Mouse (Mus musculus) liver, embryonic 16.5 days (tissue): ENCODE measurements around the gene Cecr2. TPM values are rescaled to one million over a fixed set of nuclear protein-coding genes. Genes with fewer than 3 reads are reported as not detected.

Experiments
- ATAC-seq: fragments of 200-750 bp; cut with Nextera tagmentation; 2 replicates; pipeline ENCODE4 v1.8.0; 2017; ENCODE audit warnings: low read depth, mild to moderate bottlenecking, moderate number of reproducible peaks, moderate library complexity
- H3K27ac ChIP-seq: fragments of 300-500 bp; sonication (generic); 2 replicates; pipeline ENCODE4 v1.5.1; 2014; ENCODE audit warnings: mild to moderate bottlenecking, low read length
- H3K27me3 ChIP-seq: fragments of 300-500 bp; sonication (generic); 2 replicates; pipeline ENCODE4 v1.6.1; 2014; ENCODE audit warnings: low read depth, low read length, mixed read lengths; ENCODE audit not compliant: control insufficient read depth, insufficient read depth
- H3K36me3 ChIP-seq: fragments of 300-500 bp; sonication (generic); 2 replicates; pipeline ENCODE4 v1.6.1; 2014; ENCODE audit warnings: mild to moderate bottlenecking; ENCODE audit not compliant: control insufficient read depth, insufficient read depth
- H3K4me1 ChIP-seq: fragments of 300-500 bp; sonication (generic); 2 replicates; pipeline ENCODE4 v1.6.1; 2014; ENCODE audit warnings: low read depth, low read length, mixed read lengths; ENCODE audit not compliant: control insufficient read depth
- H3K4me2 ChIP-seq: fragments of 300-500 bp; sonication (generic); 2 replicates; pipeline ENCODE4 v1.6.1; 2014; ENCODE audit warnings: low read depth, low read length, mixed read lengths
- H3K4me3 ChIP-seq: fragments of 300-500 bp; sonication (generic); 2 replicates; pipeline ENCODE4 v1.5.1; 2014; ENCODE audit warnings: low read depth, mild to moderate bottlenecking, low read length
- H3K9ac ChIP-seq: fragments of 300-500 bp; sonication (generic); 2 replicates; pipeline ENCODE4 v1.6.1; 2014; ENCODE audit warnings: low read depth, low read length
- H3K9me3 ChIP-seq: fragments of 300-500 bp; sonication (generic); replicated peaks from 2 replicates; pipeline ENCODE4 v1.6.1; 2016; ENCODE audit warnings: low read length; ENCODE audit not compliant: control insufficient read depth
- WGBS: fragments of 180-500 bp; shearing (Covaris S2); extraction: QIAGEN DNeasy Blood & Tissue Kit; methylation state at CpG from one replicate; pipeline ENCODE4 v1.1.7; 2014; ENCODE audit not compliant: insufficient replicate concordance; 5-methylcytosine and 5-hydroxymethylcytosine counted together
- polyA plus RNA-seq: library from polyadenylated mRNA; unstranded; fragments of >200 nt; fragmentation: Nextera tagmentation; extraction: Ambion mirVana; gene quantifications from 2 replicates; pipeline ENCODE4 v1.2.1, GENCODE M21; 2015

The Cecr2 gene
- polyA plus RNA-seq, 1 experiment from 2014 or later: 4.9 TPM

DNA sequence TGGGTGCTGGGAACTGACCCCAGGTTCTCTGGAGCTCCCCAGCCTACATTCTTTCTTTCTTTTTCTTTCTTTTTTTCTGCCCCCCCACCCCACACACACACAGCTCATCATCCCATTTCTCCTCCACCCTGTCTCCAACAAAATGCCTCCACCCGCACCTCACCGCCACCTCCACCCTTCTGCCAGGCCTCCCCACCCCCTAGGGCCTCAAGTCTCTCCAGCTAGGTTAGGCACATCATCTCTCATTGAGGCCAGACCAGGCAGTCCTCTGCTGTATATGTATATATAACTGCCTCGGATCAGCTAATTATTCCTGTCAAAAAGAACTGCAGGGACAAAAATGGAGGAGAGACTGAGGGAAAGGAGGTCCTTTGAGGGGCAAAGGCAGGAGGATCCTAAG is 69.8 kb downstream of the Cecr2 start:
- Histone ChIP-seq H3K4me1 (no peaks in the 10 kb centered on the region; the same call in 1 of the 2 replicates), H3K27me3 (no peaks in the 10 kb centered on the region), H3K4me2 (no peak overlapping the region), H3K4me3 (no peak overlapping the region), H3K9me3 (no peaks in the 10 kb centered on the region), H3K36me3 (peaks cover 10% of the 10 kb centered on the region), H3K27ac (no peak overlapping the region), H3K9ac (no peak overlapping the region)
- 88% methylated on average over 3 of the region's 3 CpGs for WGBS
- no peak for ATAC-seq

DNA sequence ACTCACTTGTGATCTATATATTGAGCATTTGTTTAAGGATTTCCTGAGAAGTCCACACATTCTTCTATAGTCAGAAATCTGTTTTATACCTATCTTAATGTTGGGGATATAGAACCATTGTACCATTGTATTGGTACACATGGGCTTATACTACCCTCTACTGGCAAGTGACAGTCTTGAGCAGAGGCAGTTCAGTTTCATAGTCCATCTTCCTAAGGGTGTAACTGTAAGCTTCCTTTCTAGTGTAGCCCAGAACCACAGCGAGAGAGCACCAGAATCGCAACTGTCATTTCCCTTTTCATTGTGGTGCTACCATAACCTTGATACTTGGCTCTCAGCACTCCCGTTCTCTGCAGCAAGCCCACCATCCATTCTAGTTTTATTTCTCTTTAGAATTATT is 70.4 kb downstream of the Cecr2 start:
- no peak overlapping the region for H3K4me3 ChIP-seq
- no peak overlapping the region for H3K27ac ChIP-seq
- peaks cover 10% of the 10 kb centered on the region for H3K36me3 ChIP-seq
- H3K9ac ChIP-seq: no peak overlapping the region
- ATAC-seq: peak; percentile 51; the same call in 1 of the 2 replicates
- H3K9me3 ChIP-seq: no peaks in the 10 kb centered on the region
- H3K4me1 ChIP-seq: no peaks in the 10 kb centered on the region; the same call in 1 of the 2 replicates
- no peak overlapping the region for H3K4me2 ChIP-seq
- 27% methylated on average over 3 of the region's 3 CpGs for WGBS
- H3K27me3 ChIP-seq: no peaks in the 10 kb centered on the region

DNA sequence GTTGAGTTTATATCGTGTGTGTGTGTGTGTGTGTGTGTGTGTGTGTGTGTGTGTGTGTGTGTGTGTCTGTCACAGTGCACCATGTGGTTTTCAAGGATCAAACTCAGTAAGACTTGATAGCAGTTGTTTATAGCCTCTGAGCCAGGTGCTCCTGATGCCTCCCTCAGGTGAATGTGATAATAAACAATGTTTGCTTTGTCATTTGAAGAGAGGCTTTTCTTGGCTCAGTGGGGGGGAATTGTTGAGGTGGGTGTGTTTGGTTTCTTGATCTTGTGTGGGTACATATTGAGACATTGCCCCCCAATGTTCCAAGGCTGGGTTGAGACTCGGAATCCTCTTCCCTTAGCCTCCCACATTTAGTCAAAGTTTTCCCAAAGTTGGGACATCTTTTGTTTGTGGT is 77.0 kb downstream of the Cecr2 start:
- no peak overlapping the region for H3K4me2 ChIP-seq
- 78% methylated on average over 2 of the region's 2 CpGs for WGBS
- peaks cover 4% of the 10 kb centered on the region for H3K36me3 ChIP-seq
- no peaks in the 10 kb centered on the region for H3K9me3 ChIP-seq
- no peaks in the 10 kb centered on the region for H3K4me1 ChIP-seq
- H3K9ac ChIP-seq: no peak overlapping the region
- H3K27me3 ChIP-seq: no peaks in the 10 kb centered on the region
- H3K27ac ChIP-seq: no peak overlapping the region
- H3K4me3 ChIP-seq: no peak overlapping the region
- no peak for ATAC-seq

DNA sequence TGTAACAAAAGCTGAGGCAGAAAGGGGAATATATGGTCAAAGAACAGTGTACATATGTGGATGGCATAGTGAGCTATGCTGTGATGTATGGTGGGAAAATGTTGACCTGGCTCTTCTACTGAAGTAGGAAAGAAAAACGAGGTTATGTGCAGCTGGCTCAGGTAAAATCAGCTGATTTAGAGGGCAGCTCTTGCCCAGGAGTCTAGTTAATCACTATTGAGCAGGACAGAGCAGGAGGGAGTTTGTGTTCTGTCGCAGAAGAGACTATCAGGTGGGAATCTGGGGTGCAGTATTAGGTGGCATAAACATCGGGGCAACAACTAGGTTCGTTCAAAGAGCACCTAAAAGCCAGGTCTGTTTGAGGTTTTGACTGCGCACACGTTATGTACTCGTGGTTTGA is 78.1 kb downstream of the Cecr2 start:
- no peak overlapping the region for H3K4me2 ChIP-seq
- H3K4me3 ChIP-seq: no peak overlapping the region
- ATAC-seq: no peak
- WGBS: 78% methylated on average over 7 of the region's 7 CpGs
- peaks cover 3% of the 10 kb centered on the region for H3K36me3 ChIP-seq
- no peaks in the 10 kb centered on the region for H3K27me3 ChIP-seq
- no peaks in the 10 kb centered on the region for H3K9me3 ChIP-seq
- no peak overlapping the region for H3K9ac ChIP-seq
- no peak overlapping the region for H3K27ac ChIP-seq
- no peaks in the 10 kb centered on the region for H3K4me1 ChIP-seq

DNA sequence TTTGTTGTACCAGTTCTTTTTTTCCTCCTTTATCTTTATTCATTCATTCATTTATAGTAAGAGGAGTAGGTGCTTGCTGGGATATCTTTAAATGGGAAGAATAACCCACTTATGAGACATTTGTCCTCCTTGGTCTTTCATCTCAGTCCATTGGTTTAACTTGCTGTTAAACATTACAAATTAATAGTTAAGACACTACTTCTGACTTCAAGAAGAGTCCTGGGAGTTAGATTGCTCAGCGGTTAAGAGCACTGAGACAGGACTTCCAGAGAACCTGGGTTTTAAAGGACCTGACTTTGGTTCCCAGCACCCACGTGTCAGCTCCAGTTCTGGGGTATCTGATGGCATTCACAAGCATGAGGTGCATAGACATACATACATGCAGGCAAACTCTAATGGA is 80.2 kb downstream of the Cecr2 start:
- no peak overlapping the region for H3K9ac ChIP-seq
- no peak overlapping the region for H3K27ac ChIP-seq
- no peak overlapping the region for H3K4me2 ChIP-seq
- H3K27me3 ChIP-seq: no peaks in the 10 kb centered on the region
- ATAC-seq: no peak
- no peaks in the 10 kb centered on the region for H3K4me1 ChIP-seq
- H3K36me3 ChIP-seq: peaks cover 8% of the 10 kb centered on the region
- 79% methylated on average over 2 of the region's 2 CpGs for WGBS
- H3K4me3 ChIP-seq: no peak overlapping the region
- H3K9me3 ChIP-seq: no peaks in the 10 kb centered on the region

DNA sequence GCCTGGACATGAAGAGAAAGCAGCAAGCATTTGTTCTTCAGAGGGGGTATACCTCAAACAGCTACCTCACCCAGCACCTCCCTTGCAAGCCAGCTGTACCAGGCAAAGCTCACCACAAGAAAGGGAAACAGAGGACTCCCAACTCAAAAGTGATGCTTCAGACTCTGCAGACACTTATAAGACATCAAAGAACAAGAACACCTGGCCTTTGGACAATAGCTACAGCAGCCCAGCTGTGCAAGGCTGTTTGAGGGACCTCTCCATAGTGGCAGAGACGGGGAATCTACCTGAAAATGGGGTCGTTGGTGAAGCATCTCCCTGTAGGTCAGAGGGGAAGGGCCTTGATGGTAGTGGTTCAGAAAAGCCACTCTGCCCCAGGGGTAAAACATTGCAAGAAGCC is 95.0 kb downstream of the Cecr2 start:
- Histone ChIP-seq H3K4me2 (no peak overlapping the region), H3K4me1 (no peaks in the 10 kb centered on the region), H3K4me3 (no peak overlapping the region), H3K27me3 (no peaks in the 10 kb centered on the region), H3K27ac (no peak overlapping the region), H3K9ac (no peak overlapping the region), H3K9me3 (no peaks in the 10 kb centered on the region), H3K36me3 (peaks cover 44% of the 10 kb centered on the region)
- 78% methylated on average over 2 of the region's 2 CpGs for WGBS
- no peak for ATAC-seq

DNA sequence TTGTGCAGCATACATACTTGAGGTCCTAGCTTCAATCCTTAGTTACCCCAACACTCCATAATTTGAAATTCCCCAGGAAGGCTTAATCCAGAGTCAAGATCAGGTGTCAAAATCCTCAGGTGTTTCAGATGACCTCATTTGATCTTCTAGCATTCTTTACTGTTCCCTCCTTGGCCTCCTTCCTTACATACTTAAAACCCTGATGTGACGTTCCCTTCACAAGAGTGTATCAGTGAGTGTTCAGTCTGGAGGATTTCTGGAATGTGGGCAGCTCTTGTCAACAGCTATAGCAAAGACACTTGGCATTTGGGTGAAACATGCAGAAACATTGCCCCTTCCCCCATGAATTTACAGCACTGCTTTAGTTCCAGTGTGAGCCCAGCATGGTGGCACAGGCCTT is 103.8 kb downstream of the Cecr2 start:
- no peaks in the 10 kb centered on the region for H3K4me1 ChIP-seq
- no peak overlapping the region for H3K4me2 ChIP-seq
- H3K9me3 ChIP-seq: no peaks in the 10 kb centered on the region
- WGBS: 78% methylated on average over 1 of the region's 1 CpGs
- H3K27ac ChIP-seq: no peak overlapping the region
- H3K9ac ChIP-seq: no peak overlapping the region
- ATAC-seq: no peak
- peaks cover 10% of the 10 kb centered on the region for H3K36me3 ChIP-seq
- H3K4me3 ChIP-seq: no peak overlapping the region
- H3K27me3 ChIP-seq: no peaks in the 10 kb centered on the region

DNA sequence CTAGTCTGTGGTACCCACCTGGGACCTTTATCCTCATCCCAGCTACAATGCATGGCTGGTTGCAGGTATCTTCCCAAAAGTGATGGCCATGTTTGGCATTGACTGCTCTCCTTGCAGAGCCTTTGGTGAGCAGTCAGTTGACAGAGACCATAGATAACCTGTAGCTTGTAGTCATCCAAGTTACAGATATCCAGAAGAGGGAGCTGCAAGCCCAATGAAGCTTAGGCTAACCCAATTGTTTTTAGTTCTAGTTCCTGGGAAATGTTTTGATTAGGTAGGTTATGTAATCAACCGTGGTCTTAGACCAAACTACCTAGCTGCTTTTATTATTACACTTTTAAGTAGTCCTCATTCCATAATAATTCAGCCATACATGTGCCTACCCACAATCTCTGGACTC is 105.2 kb downstream of the Cecr2 start:
- WGBS: 36% methylated on average over 1 of the region's 1 CpGs
- no peaks in the 10 kb centered on the region for H3K9me3 ChIP-seq

DNA sequence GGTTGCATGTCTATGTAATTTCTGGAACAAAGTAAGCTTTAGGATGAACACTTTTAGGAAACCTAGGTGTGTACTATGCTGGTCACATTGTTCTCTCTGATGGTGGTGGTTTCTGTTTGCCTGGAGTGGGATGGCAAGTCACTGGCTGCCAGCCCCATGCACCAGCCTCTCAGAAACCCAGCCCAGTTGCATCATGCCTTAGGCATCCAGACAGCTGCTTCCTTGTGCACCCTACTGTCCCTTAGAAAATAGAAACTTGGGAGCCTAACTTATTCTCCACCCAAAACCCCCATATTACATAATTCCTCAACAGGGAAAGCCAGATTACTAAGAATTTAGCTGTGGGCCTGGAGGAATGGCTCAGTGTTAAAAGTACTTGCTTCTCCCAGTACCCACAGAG is 105.9 kb downstream of the Cecr2 start:
- Histone ChIP-seq H3K4me1 (no peaks in the 10 kb centered on the region), H3K36me3 (no peaks in the 10 kb centered on the region), H3K4me2 (no peak overlapping the region), H3K9ac (no peak overlapping the region), H3K27me3 (no peaks in the 10 kb centered on the region), H3K27ac (no peak overlapping the region), H3K9me3 (no peaks in the 10 kb centered on the region), H3K4me3 (no peak overlapping the region)
- ATAC-seq: no peak

More for the DNA sequence above, 105.2 kb downstream of the Cecr2 start:
- Histone ChIP-seq H3K4me3 (no peak overlapping the region), H3K27ac (no peak overlapping the region), H3K4me2 (no peak overlapping the region), H3K27me3 (no peaks in the 10 kb centered on the region), H3K9ac (no peak overlapping the region), H3K36me3 (peaks cover 3% of the 10 kb centered on the region; the same call in 1 of the 2 replicates), H3K4me1 (no peaks in the 10 kb centered on the region)
- ATAC-seq: no peak
